Mouse (Mus musculus): ENCODE results near the gene Pigb. TPM values are rescaled to one million over a fixed set of nuclear protein-coding genes. Genes with fewer than 3 reads are reported as not detected.
A peak's percentile ranks its signal among the peaks of the same experiment; 100 is the strongest.

The Pigb gene
- total and polyA plus RNA-seq, 3 experiments, result 3.8 to 15.9 (median 5.7) TPM

DNA sequence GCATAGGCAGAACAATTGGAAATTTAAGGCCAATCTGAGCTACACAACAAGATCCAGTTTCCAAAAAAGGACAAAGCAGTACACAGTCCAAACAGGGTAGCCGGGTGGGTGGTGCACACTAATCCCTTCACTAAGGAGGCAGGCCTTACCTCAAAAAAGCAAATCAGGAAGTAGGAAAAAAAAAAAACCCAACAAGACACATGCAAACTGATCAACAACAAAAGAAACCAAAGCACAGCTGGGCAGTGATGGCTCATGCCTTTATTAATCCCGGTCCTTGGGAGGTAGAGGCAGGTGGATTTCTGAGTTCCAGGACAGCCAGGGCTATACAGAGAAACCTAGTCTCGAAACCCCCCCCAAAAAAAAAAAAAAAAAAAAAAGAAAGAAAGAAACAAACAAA, 52.5 kb downstream of the Pigb start:
- no peak overlapping the region for H3K4me3 ChIP-seq (replicated peaks in 1 of 3; ENCODE audit: low read depth in 2 of 3, low read length in 2 of 3, poor library complexity in 1 of 3)
- dilution Hi-C loops (cut with MboI; ENCODE audit: extremely low pct_ligation_motif_present, extremely low pct_unique_long_range_greater_than_20kb, low sequenced_read_pairs), result no loop called here

DNA sequence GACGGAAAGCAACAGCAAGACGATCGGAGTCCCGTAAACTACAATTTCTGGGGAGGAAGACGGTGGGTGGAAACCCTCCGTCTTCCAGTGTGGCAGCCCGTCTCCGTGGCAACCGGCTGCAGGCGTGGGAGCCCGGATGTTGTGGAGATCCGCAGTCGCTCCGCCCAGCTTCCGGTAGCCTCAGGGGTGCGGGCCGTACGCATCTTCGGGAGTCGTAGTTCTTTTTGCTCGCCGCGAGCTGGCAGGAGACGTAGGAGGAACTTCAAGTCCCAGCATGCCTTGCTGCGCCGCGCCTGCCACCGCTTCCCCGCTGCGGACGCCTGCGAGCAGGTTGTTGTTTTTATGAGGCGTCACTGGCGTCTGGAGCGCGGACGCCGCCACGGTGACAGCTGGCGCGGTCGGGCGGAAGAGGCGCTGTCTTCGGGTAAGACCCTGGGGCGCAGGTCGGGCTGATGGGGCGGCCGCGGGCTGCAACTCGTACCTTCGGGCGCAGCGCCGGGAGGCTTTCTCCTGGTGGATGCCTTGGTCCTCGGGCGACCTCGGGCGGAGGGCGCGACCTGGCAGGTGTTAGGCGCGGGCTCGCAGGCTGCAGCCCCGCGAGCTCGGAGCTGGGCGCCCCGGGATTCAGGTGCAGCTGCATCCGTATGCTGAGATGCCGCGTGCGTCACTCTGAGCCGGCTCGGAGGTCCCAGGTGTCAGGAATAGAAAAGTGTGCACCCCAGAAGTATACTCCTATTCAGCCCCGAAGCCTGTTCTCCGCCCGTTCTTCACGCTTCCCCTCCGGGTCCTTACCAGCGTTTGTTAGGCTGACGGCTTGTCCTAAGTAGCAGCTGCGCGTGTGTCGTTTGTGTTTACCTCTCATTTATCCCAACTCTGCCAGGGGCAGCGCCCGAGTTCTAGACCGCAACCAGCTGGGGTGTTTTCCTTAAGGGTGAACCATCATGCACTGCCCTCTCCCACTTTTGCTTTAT, 54.6 kb downstream of the Pigb start, which contains the start of the genes Ccpg1os and Ccpg1:
TSS of gene Ccpg1os (minus strand) at position 133 of the 971 bp plus-strand sequence.
TSS of gene Ccpg1 (plus strand) at position 180 of the 971 bp plus-strand sequence.
- H3K4me1 ChIP-seq (ENCODE audit: control insufficient read depth in 1 of 2, insufficient read depth in 2 of 2), result peaks cover 3 to 23% of the 10 kb centered on the region in 2 experiments; a peak in 3 of 4 replicates
- in situ Hi-C loops (cut with MboI; ENCODE audit: low pct_ligation_motif_present, low pct_unique_long_range_greater_than_20kb, low sequenced_read_pairs), result no loop called here
- H3K4me2 ChIP-seq (ENCODE audit: insufficient read depth, low read depth, poor library complexity, severe bottlenecking), result peak within 1 kb of the TSS; percentile 95
- dilution Hi-C loops (cut with MboI; ENCODE audit: extremely low pct_ligation_motif_present, extremely low pct_unique_long_range_greater_than_20kb, low sequenced_read_pairs), result no loop called here
- no peaks in the 10 kb centered on the region for H3K9me3 ChIP-seq (replicated peaks; ENCODE audit: low read length)
- no peaks in the 10 kb centered on the region for H3K36me3 ChIP-seq (replicated peaks in 1 of 2; ENCODE audit: control insufficient read depth in 1 of 2, insufficient read depth in 1 of 2, low read length in 1 of 2)
- H3K27ac ChIP-seq (ENCODE audit: insufficient read depth, low read depth), result no peak within 1 kb of the TSS
- peak within 1 kb of the TSS; percentile 65 for H3K9ac ChIP-seq (ENCODE audit: insufficient read depth, low read depth)
- no peaks in the 10 kb centered on the region; the same call in 1 of the 2 replicates for H3K79me2 ChIP-seq (replicated peaks; ENCODE audit: control insufficient read depth, extremely low read depth, insufficient read depth, poor library complexity, severe bottlenecking)
- DNase-seq (ENCODE audit: extremely low read depth), result peak; percentile 97
- H3K4me3 ChIP-seq (replicated peaks in 1 of 3; ENCODE audit: low read depth in 2 of 3, low read length in 2 of 3, poor library complexity in 1 of 3), result peak within 1 kb of the TSS; percentile 69 to 80 (median 72)
- peaks cover 2% of the 10 kb centered on the region for H3K27me3 ChIP-seq (replicated peaks)
- no peak for TF ChIP-seq CHD2 (IDR thresholded peaks at IDR 0.05; ENCODE audit: low read length)
- no peak for TF ChIP-seq ZC3H11A (IDR thresholded peaks at IDR 0.05; ENCODE audit: low read depth, low read length)
- TF ChIP-seq BHLHE40 (IDR thresholded peaks at IDR 0.05; ENCODE audit: low read depth, low read length), result peak; percentile 45
- TF ChIP-seq RAD21 (IDR thresholded peaks at IDR 0.05; ENCODE audit: low read depth, low read length), result no peak
- no peak for TF ChIP-seq JUND (conservative IDR thresholded peaks at IDR 0.05; ENCODE audit: low read depth, low read length)
- no peak for TF ChIP-seq CTCF (conservative IDR thresholded peaks at IDR 0.05 in 1 of 2, IDR thresholded peaks at IDR 0.05 in 1 of 2; ENCODE audit: low read depth in 2 of 2, low read length in 2 of 2)
- TF ChIP-seq POLR2A (IDR thresholded peaks at IDR 0.05; ENCODE audit: low read depth, low read length), result peak; percentile 48
- no peak for TF ChIP-seq PAX5 (IDR thresholded peaks at IDR 0.05; ENCODE audit: low read length)
- no peak for TF ChIP-seq TBP (conservative IDR thresholded peaks at IDR 0.05; ENCODE audit: low read depth, low read length)
- no peak for TF ChIP-seq CHD1 (IDR thresholded peaks at IDR 0.05; ENCODE audit: low read depth, low read length)
- no peak for TF ChIP-seq RCOR1 (conservative IDR thresholded peaks at IDR 0.05; ENCODE audit: low read depth, low read length)
- TF ChIP-seq SIN3A (IDR thresholded peaks at IDR 0.05; ENCODE audit: low read length), result peak; percentile 98
- TF ChIP-seq USF2 (conservative IDR thresholded peaks at IDR 0.05; ENCODE audit: low read depth, low read length), result no peak
- TF ChIP-seq MAFK (IDR thresholded peaks at IDR 0.05; ENCODE audit: insufficient replicate concordance, low read length), result no peak
- no peak for TF ChIP-seq JUN (IDR thresholded peaks at IDR 0.05; ENCODE audit: insufficient read depth, low read depth, low read length)
- no peak for TF ChIP-seq EP300 (IDR thresholded peaks at IDR 0.05; ENCODE audit: low read length)
- TF ChIP-seq TCF12 (IDR thresholded peaks at IDR 0.05; ENCODE audit: low read depth, low read length), result no peak; the same call in 1 of the 2 replicates
- TF ChIP-seq ZMIZ1 (IDR thresholded peaks at IDR 0.05; ENCODE audit: low read depth, low read length), result no peak
- no peak for TF ChIP-seq MEF2A (IDR thresholded peaks at IDR 0.05; ENCODE audit: borderline replicate concordance, low read depth, low read length)
- no peak; the same call in 1 of the 2 replicates for TF ChIP-seq POLR2AphosphoS2 (IDR thresholded peaks at IDR 0.05; ENCODE audit: low read depth, low read length)
- TF ChIP-seq NELFE (IDR thresholded peaks at IDR 0.05; ENCODE audit: low read depth, low read length), result no peak
- no peak for TF ChIP-seq SMC3 (IDR thresholded peaks at IDR 0.05; ENCODE audit: low read depth, low read length)
- peak; percentile 94 for TF ChIP-seq ELF1 (IDR thresholded peaks at IDR 0.05; ENCODE audit: low read depth, low read length)
- no peak for TF ChIP-seq UBTF (IDR thresholded peaks at IDR 0.05; ENCODE audit: low read depth, low read length)
- TF ChIP-seq MAZ (IDR thresholded peaks at IDR 0.05; ENCODE audit: low read depth, low read length), result no peak; the same call in 1 of the 2 replicates
- TF ChIP-seq GABPA (IDR thresholded peaks at IDR 0.05; ENCODE audit: insufficient replicate concordance, low read depth, low read length), result peak; percentile 88; the same call in 1 of the 2 replicates
- TF ChIP-seq NRF1 (IDR thresholded peaks at IDR 0.05; ENCODE audit: low read depth, low read length), result peak; percentile 61
- TF ChIP-seq ETS1 (conservative IDR thresholded peaks at IDR 0.05; ENCODE audit: low read depth, low read length), result no peak
- TF ChIP-seq IRF4 (IDR thresholded peaks at IDR 0.05; ENCODE audit: low read depth, low read length), result no peak
- peak; percentile 100 for TF ChIP-seq HCFC1 (IDR thresholded peaks at IDR 0.05; ENCODE audit: low read depth, low read length)

More for the DNA sequence above, 52.5 kb downstream of the Pigb start:
- H3K4me2 ChIP-seq (ENCODE audit: insufficient read depth, low read depth, poor library complexity, severe bottlenecking), result peak overlapping the region; percentile 29; the same call in 1 of the 2 replicates
- no peak overlapping the region for H3K9ac ChIP-seq (ENCODE audit: insufficient read depth, low read depth)
- peaks cover 3 to 23% of the 10 kb centered on the region in 2 experiments; a peak in 3 of 4 replicates for H3K4me1 ChIP-seq (ENCODE audit: control insufficient read depth in 1 of 2, insufficient read depth in 2 of 2)
- TF ChIP-seq RAD21 (IDR thresholded peaks at IDR 0.05; ENCODE audit: low read depth, low read length) (no peak), ZNF384 (IDR thresholded peaks at IDR 0.05; ENCODE audit: low read depth, low read length) (peak; percentile 75)
- H3K9me3 ChIP-seq (replicated peaks; ENCODE audit: low read length), result no peaks in the 10 kb centered on the region
- no peaks in the 10 kb centered on the region; the same call in 1 of the 2 replicates for H3K79me2 ChIP-seq (replicated peaks; ENCODE audit: control insufficient read depth, extremely low read depth, insufficient read depth, poor library complexity, severe bottlenecking)
- H3K27ac ChIP-seq (ENCODE audit: insufficient read depth, low read depth), result no peak overlapping the region
- no peaks in the 10 kb centered on the region for H3K36me3 ChIP-seq (replicated peaks in 1 of 2; ENCODE audit: control insufficient read depth in 1 of 2, insufficient read depth in 1 of 2, low read length in 1 of 2)
- in situ Hi-C loops (cut with MboI; ENCODE audit: low pct_ligation_motif_present, low pct_unique_long_range_greater_than_20kb, low sequenced_read_pairs), result no loop called here
- no peak for DNase-seq (ENCODE audit: extremely low read depth)
- H3K27me3 ChIP-seq (replicated peaks), result peaks cover 2% of the 10 kb centered on the region
